Mouse (Mus musculus): Measurements from ENCODE around the gene Cacng5. TPM values are rescaled to one million over a fixed set of nuclear protein-coding genes. Genes with fewer than 3 reads are reported as not detected.

Gene Cacng5
- polyA plus RNA-seq (2012; fragmentation: generic; extraction: Trizol), result not detected

DNA sequence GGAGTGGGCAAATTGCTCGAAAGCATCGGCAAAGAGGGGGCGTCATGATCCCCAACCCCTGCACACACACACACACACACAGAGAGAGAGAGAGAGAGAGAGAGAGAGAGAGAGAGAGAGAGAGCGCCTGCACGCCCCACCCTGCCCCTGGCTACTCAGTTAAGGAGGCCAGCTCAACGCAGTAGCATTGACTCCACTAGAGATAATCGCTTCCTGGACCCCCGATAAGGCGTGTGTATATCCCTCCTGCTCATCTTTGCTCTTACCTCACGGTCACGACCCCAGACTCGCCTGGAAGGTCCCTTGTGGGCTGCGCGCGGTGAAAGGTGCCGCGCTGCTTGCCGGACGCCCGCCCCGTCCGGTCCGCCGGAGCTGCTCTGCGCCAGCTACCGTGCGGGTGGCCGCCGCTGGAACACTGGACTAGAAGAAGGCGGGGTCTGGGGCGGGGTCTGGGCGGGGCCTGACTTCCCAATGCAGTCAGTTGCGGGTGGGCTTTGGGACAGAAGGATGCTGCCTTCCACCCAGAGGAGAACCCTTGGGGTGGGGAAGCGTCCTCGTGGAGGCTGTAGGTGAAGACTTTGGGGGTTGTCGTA lies at the start of gene Cacng5:
Gene Cacng5, minus strand, starts transcription at position 422 of the 593 bp plus-strand sequence.

Other genes starting within 250 kb of the Cacng5 start
- gene Cacng1, start 198.5 kb downstream of the Cacng5 start, polyA plus RNA-seq (2012; fragmentation: generic; extraction: Trizol), result not detected
- gene Cacng4, start 120.5 kb downstream of the Cacng5 start, polyA plus RNA-seq (2012; fragmentation: generic; extraction: Trizol), result under 1 TPM in 1 of 2 experiments, not detected in 1; 0.04 TPM